Mouse (Mus musculus) intestine, postnatal 0 days (tissue): ENCODE data around the gene Zscan18. TPM values are rescaled to one million over a fixed set of nuclear protein-coding genes. Genes with fewer than 3 reads are reported as not detected.

Source experiments
- ATAC-seq: fragments of 200-750 bp; cut with Nextera tagmentation; 2 replicates; pipeline ENCODE4 v1.8.0; 2017; ENCODE audit warnings: mild to moderate bottlenecking, moderate TSS enrichment, moderate library complexity
- H3K27ac ChIP-seq: fragments of 300-500 bp; sonication (generic); 2 replicates; pipeline ENCODE4 v1.5.1; 2014; ENCODE audit warnings: mild to moderate bottlenecking, low read depth, low read length, moderate library complexity
- H3K27me3 ChIP-seq: fragments of 300-500 bp; sonication (generic); replicated peaks from 2 replicates; pipeline ENCODE4 v1.6.1; 2014; ENCODE audit warnings: low read length, mixed read lengths; ENCODE audit not compliant: control insufficient read depth, insufficient read depth
- H3K36me3 ChIP-seq: fragments of 300-500 bp; sonication (generic); 2 replicates; pipeline ENCODE4 v1.6.1; 2014; ENCODE audit warnings: mild to moderate bottlenecking, moderate library complexity; ENCODE audit not compliant: control insufficient read depth, insufficient read depth
- H3K4me1 ChIP-seq: fragments of 300-500 bp; sonication (generic); replicated peaks from 2 replicates; pipeline ENCODE4 v1.6.1; 2014; ENCODE audit warnings: antibody characterized with exemption, low read length, mixed read lengths; ENCODE audit not compliant: control insufficient read depth, insufficient read depth
- H3K4me2 ChIP-seq: fragments of 300-500 bp; sonication (generic); replicated peaks from 2 replicates; pipeline ENCODE4 v1.6.1; 2014; ENCODE audit warnings: low read depth, mild to moderate bottlenecking, moderate library complexity
- H3K4me3 ChIP-seq: fragments of 300-500 bp; sonication (generic); 2 replicates; pipeline ENCODE4 v1.5.1; 2014; ENCODE audit warnings: low read depth, low read length
- H3K9ac ChIP-seq: fragments of 300-500 bp; sonication (generic); 2 replicates; pipeline ENCODE4 v1.6.1; 2014; ENCODE audit warnings: mild to moderate bottlenecking, low read depth, low read length
- H3K9me3 ChIP-seq: fragments of 300-500 bp; sonication (generic); 2 replicates; pipeline ENCODE4 v1.6.1; 2016; ENCODE audit warnings: mixed run types; ENCODE audit not compliant: control insufficient read depth
- CTCF ChIP-seq: sonication (generic); IDR thresholded peaks from 2 replicates; pipeline ENCODE4 v1.5.1; 2016; ENCODE audit warnings: low read depth, mild to moderate bottlenecking, control low read depth, antibody characterized with exemption, moderate library complexity
- WGBS: fragments of 180-500 bp; shearing (Covaris S2); extraction: QIAGEN DNeasy Blood & Tissue Kit; methylation state at CpG from one replicate; pipeline ENCODE4 v1.1.7; 2014; 5-methylcytosine and 5-hydroxymethylcytosine counted together
- polyA plus RNA-seq: library from polyadenylated mRNA; unstranded; fragments of >200 nt; fragmentation: Nextera tagmentation; extraction: Ambion mirVana; gene quantifications from 2 replicates; pipeline ENCODE4 v1.2.1, GENCODE M21; 2015

Gene Zscan18
- polyA plus RNA-seq, 1 experiment from 2014 or later: 1.1 TPM

DNA sequence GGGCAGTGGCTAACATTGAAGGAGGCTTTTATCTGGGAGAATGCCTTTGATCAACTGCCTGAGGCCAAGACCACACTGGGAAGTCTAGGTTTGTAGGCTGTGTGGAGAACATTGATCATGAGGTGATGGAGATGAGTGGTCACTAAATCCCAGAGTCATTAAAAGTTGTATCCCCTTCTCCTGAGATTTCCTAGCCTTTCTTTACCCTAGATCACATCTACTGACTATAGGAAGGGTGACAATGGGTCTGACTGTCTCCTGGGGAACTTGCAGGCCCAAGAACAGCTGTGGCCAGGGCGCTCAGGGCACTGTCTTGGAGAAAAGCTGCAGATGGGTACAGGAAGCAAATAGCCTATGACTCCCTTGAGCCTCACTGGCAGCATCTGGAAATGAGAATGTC is 68.5 kb downstream of the Zscan18 start, which contains the start of gene Vmn2r56:
Gene Vmn2r56, minus strand, starts transcription at position 101 of the 400 bp plus-strand sequence.
- no peaks in the 10 kb centered on the region for H3K36me3 ChIP-seq
- H3K27ac ChIP-seq: no peak within 1 kb of the TSS
- TF ChIP-seq CTCF: no peak
- H3K9me3 ChIP-seq: no peaks in the 10 kb centered on the region
- H3K9ac ChIP-seq: no peak within 1 kb of the TSS
- H3K27me3 ChIP-seq: no peaks in the 10 kb centered on the region
- no peak within 1 kb of the TSS for H3K4me2 ChIP-seq
- ATAC-seq: no peak
- 47% methylated on average over 1 of the region's 1 CpGs for WGBS
- no peaks in the 10 kb centered on the region for H3K4me1 ChIP-seq
- H3K4me3 ChIP-seq: no peak within 1 kb of the TSS

Other genes starting within 250 kb of the Zscan18 start
- gene Vmn2r53, start 194.8 kb downstream of the Zscan18 start, polyA plus RNA-seq: 0.01 TPM in 1 of 2 replicates, not detected in the other
- not detected in 2 replicates for gene Vmn2r54, start 163.3 kb downstream of the Zscan18 start, polyA plus RNA-seq
- not detected in 2 replicates for gene Vmn2r55, start 118.6 kb downstream of the Zscan18 start, polyA plus RNA-seq
- not detected in 2 replicates for gene Vmn2r56, start 68.6 kb downstream of the Zscan18 start, polyA plus RNA-seq
- 4.3 and 5.8 TPM in 2 replicates for gene Zfp329, start 15.2 kb upstream of the Zscan18 start, polyA plus RNA-seq
- gene Zfp110, start 31.1 kb upstream of the Zscan18 start, polyA plus RNA-seq: 12.5 and 15.6 TPM in 2 replicates
- gene Zfp128, start 77.5 kb upstream of the Zscan18 start, polyA plus RNA-seq: 0.97 and 1.2 TPM in 2 replicates
- 4.0 and 4.4 TPM in 2 replicates for gene Zscan22, start 94.2 kb upstream of the Zscan18 start, polyA plus RNA-seq
- 555 and 561 TPM in 2 replicates for gene Rps5, start 118.7 kb upstream of the Zscan18 start, polyA plus RNA-seq
- 0.05 and 0.09 TPM in 2 replicates for gene Rnf225, start 123.8 kb upstream of the Zscan18 start, polyA plus RNA-seq
- gene Zfp324, start 162.2 kb upstream of the Zscan18 start, polyA plus RNA-seq: 4.0 and 4.1 TPM in 2 replicates
- gene Zfp446, start 174.2 kb upstream of the Zscan18 start, polyA plus RNA-seq: 2.5 and 2.6 TPM in 2 replicates
- gene Slc27a5, start 194.6 kb upstream of the Zscan18 start, polyA plus RNA-seq: 0.18 and 0.22 TPM in 2 replicates
- gene Trim28, start 195.5 kb upstream of the Zscan18 start, polyA plus RNA-seq: 82.8 and 85.3 TPM in 2 replicates
- gene Zbtb45, start 206.4 kb upstream of the Zscan18 start, polyA plus RNA-seq: 11.2 and 11.6 TPM in 2 replicates
- 323 and 329 TPM in 2 replicates for gene Chmp2a, start 231.2 kb upstream of the Zscan18 start, polyA plus RNA-seq
- gene Ube2m, start 234.6 kb upstream of the Zscan18 start, polyA plus RNA-seq: 96.8 and 107 TPM in 2 replicates